Mouse (Mus musculus): ENCODE results near the gene Slc51b. TPM values are rescaled to one million over a fixed set of nuclear protein-coding genes. Genes with fewer than 3 reads are reported as not detected.

Gene Slc51b
- polyA plus RNA-seq (2015; fragmentation: Nextera tagmentation; extraction: Ambion mirVana) = not detected in 2 replicates

DNA sequence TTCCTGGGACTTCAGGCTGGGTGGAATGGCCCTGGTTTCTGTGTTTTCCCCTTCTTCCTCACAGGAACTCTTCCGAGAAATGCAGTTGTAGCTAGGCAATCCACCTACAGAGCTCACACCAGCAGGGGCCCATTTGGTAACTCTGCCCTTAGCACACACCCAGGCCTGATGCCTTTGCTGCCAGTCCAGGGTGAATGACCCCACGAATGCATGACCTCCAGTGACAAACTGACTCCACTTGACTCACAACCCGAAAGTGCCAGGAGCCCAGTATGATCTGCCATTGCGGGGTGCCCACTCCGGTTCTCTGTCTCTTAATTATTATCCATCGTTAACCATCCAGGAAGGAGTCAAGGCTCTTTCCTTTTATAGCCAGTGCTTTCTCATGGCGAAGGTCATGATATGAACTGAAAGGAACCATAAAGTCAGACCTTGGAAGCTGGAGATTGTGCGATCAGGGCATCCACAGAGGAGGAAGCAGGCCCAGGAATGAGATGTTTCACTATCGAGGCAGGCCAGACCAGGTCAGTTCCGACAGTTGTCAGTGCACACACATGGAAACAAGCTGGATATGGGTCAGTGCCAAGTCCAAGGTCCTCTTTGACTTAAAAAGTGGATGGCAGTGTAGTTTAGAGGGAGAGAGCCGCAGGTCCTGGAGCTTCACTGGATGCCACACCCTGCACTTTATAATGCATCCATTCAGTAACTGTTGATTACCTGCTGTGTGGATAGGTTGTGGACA is at the start of gene Slc51b:
Gene Slc51b (minus strand): TSS at position 196 of the 742 bp plus-strand sequence.
- H3K4me2 ChIP-seq (replicated peaks) = no peak within 1 kb of the TSS
- ATAC-seq = no peak
- no peaks in the 10 kb centered on the region for H3K9me3 ChIP-seq
- no peak within 1 kb of the TSS for H3K9ac ChIP-seq (replicated peaks)
- H3K4me1 ChIP-seq (replicated peaks) = no peaks in the 10 kb centered on the region
- 82% methylated on average over 11 of the region's 11 CpGs for WGBS
- H3K4me3 ChIP-seq (replicated peaks) = no peak within 1 kb of the TSS
- H3K27me3 ChIP-seq = no peaks in the 10 kb centered on the region
- no peaks in the 10 kb centered on the region for H3K36me3 ChIP-seq
- H3K27ac ChIP-seq = no peak within 1 kb of the TSS

DNA sequence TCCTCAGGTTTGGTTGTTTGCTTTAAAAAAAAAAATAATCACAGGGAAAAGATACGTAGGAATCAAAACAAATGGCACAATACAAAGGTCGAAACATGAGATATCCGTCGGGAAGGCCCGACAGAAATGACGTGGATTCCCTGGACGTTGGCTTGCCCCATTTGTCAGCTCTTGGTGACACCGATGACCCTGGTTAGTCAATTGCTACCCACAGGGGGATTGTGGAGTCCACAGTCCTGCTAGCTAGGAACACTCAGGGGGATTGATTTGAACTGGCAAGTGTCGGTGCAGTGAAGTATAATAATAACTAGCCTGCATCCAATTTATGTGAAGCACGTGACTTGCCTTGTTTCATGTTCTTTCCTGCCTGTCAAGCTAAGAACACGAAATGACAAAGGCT is 44.9 kb upstream of the Slc51b start:
- 0 out of 2 replicates have a peak overlapping the region, but pooled peaks have one; percentile 20 for H3K27ac ChIP-seq
- no peak for ATAC-seq

DNA sequence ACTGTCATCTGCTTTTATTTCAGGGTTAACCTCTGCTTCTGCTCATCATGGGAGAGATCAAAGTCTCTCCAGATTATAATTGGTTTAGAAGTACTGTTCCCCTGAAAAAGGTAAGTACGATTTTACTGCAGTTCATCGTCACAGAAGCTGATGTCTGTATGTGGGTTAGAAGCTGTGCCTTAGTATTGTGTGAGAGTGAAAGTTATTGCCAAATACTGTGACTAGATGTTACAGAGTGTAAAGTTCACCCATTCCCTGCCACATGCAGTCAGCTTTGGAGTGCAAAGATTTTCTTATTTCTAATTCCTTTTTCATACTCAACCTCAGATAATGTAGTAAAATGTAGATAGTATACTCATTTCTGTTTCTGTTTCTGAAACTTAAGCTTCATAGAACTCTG is 42.5 kb upstream of the Slc51b start:
- Histone ChIP-seq H3K4me1 (replicated peaks) (peaks cover 25% of the 10 kb centered on the region), H3K36me3 (peaks cover 42% of the 10 kb centered on the region), H3K4me3 (replicated peaks) (no peak overlapping the region), H3K4me2 (replicated peaks) (no peak overlapping the region), H3K27ac (no peak overlapping the region), H3K9ac (replicated peaks) (no peak overlapping the region), H3K9me3 (no peaks in the 10 kb centered on the region), H3K27me3 (no peaks in the 10 kb centered on the region)
- WGBS = 99% methylated on average over 2 of the region's 2 CpGs
- ATAC-seq = no peak

More for the DNA sequence above, 44.9 kb upstream of the Slc51b start:
- no peaks in the 10 kb centered on the region for H3K27me3 ChIP-seq
- no peak overlapping the region for H3K9ac ChIP-seq (replicated peaks)
- peaks cover 8% of the 10 kb centered on the region for H3K4me1 ChIP-seq (replicated peaks)
- peaks cover 59% of the 10 kb centered on the region for H3K36me3 ChIP-seq
- WGBS = 65% methylated on average over 11 of the region's 11 CpGs
- no peaks in the 10 kb centered on the region for H3K9me3 ChIP-seq
- H3K4me3 ChIP-seq (replicated peaks) = no peak overlapping the region
- no peak overlapping the region for H3K4me2 ChIP-seq (replicated peaks)

DNA sequence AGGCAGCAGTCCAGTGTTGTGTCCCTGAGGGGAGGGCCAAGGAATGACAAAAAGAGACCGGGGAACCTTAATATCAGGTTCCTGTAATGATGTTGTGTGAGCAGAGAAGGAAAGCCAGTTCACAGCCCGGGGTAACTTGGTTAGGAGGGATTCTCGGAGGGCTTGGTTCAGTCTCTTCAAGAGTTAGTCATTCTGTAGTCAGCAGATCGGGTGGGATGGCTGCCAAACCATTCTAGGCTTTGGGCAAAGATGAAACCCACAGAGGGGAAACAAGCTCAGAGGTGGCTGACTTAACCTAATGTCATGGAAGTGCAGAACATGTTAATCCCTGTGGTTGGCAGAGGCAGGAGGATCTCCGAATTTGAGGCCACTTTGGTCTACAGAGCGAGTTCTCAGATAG is 41.4 kb upstream of the Slc51b start:
- Histone ChIP-seq H3K9ac (replicated peaks) (no peak overlapping the region), H3K4me2 (replicated peaks) (no peak overlapping the region), H3K36me3 (peaks cover 31% of the 10 kb centered on the region), H3K9me3 (no peaks in the 10 kb centered on the region), H3K4me3 (replicated peaks) (no peak overlapping the region), H3K27ac (no peak overlapping the region), H3K4me1 (replicated peaks) (peaks cover 33% of the 10 kb centered on the region), H3K27me3 (no peaks in the 10 kb centered on the region)
- 96% methylated on average over 6 of the region's 6 CpGs for WGBS
- ATAC-seq = no peak

DNA sequence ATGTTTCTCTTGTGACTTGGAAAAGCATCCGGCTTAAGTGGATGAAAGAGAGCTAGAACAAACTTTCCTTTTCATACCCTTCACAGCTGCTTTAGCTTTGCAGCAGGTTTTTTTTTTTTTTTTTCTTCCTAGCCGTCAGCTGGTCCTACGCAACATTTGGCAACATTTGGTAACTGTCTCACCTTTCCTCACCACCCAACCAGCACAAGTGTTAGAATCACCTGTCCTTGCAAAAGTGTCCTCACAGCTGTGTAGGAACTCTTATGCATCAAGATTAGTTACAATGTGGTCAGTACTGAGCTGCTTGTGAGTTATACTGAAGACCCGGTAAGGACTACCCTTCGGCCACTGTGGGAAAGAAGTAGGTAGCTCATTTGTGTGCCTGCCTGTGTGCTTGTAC is 39.8 kb upstream of the Slc51b start:
- 79% methylated on average over 5 of the region's 5 CpGs for WGBS
- no peak for ATAC-seq
- H3K4me3 ChIP-seq (replicated peaks) = no peak overlapping the region

DNA sequence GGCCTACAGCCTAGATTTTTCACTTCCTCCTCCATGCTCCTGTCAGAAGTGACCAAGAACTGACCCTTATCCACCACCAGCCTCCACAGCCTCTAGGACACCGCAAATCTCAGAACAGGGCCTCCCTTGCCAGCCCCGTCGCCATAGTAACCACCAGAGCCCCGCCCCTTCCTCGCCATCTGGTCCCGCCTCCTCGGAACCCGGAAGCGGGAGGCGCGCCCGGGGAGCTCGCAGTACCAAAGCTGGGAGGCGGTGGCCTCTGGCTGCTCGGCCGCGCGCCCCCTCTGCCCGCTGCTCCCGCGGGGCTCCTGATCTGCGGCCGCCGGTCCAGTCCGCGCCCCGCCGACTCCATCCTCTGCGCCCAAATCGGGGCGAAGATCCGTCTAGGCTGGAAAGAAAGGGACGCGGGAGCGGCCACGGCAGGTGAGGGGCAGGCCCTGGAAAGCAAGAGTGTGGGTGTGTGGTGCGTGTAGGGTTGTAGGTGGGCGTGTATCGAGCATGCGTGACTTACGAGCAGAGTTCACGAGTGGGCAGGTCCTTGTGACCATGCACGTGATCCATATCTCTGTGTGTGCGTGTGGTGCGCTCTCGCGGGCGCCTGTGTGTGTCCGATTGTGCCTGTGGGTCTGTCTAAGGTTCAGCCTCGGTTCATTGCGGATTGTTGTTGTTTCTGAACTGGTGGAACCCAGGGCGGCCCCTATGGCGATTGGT is 38.1 kb upstream of the Slc51b start, which contains the start of gene Spg21:
Gene Spg21 (plus strand): TSS at position 216 of the 711 bp plus-strand sequence.
- H3K4me1 ChIP-seq (replicated peaks) = peaks cover 33% of the 10 kb centered on the region
- peak within 1 kb of the TSS; percentile 86 for H3K27ac ChIP-seq
- 1% methylated on average over 53 of the region's 53 CpGs for WGBS
- H3K9ac ChIP-seq (replicated peaks) = peak within 1 kb of the TSS; percentile 82
- peaks cover 10% of the 10 kb centered on the region for H3K36me3 ChIP-seq
- peak within 1 kb of the TSS; percentile 69 for H3K4me2 ChIP-seq (replicated peaks)
- H3K9me3 ChIP-seq = no peaks in the 10 kb centered on the region
- H3K4me3 ChIP-seq (replicated peaks) = peak within 1 kb of the TSS; percentile 72
- H3K27me3 ChIP-seq = no peaks in the 10 kb centered on the region
- peak; percentile 97 for ATAC-seq

More for the DNA sequence above, 39.8 kb upstream of the Slc51b start:
- Histone ChIP-seq H3K36me3 (peaks cover 23% of the 10 kb centered on the region), H3K4me2 (replicated peaks) (0 out of 2 replicates have a peak overlapping the region, but pooled peaks have one; percentile 69), H3K9me3 (no peaks in the 10 kb centered on the region), H3K27me3 (no peaks in the 10 kb centered on the region), H3K4me1 (replicated peaks) (peaks cover 33% of the 10 kb centered on the region), H3K27ac (no peak overlapping the region), H3K9ac (replicated peaks) (0 out of 2 replicates have a peak overlapping the region, but pooled peaks have one; percentile 36)

DNA sequence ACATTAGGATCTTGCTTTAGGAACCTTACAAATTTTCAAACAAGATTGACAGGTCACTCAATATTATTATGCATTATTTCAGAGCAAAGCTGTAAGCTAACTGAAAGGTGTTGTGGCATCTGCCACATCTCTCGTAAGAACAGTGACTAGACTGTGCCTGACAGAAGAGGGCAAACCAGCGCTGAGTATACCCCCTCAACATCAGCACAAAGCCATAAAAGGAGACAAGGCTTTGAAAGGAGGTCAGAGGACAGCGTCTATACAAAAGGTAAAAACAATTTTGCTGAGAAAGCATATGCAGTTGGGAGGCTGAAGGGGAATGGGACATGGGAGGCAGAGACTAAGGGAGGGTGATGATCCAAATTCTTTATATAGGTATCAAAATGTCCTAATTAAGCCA is 37.4 kb upstream of the Slc51b start:
- Histone ChIP-seq H3K27me3 (no peaks in the 10 kb centered on the region), H3K4me2 (replicated peaks) (peak overlapping the region; percentile 69), H3K9ac (replicated peaks) (peak overlapping the region; percentile 51), H3K9me3 (no peaks in the 10 kb centered on the region), H3K36me3 (peaks cover 3% of the 10 kb centered on the region), H3K4me1 (replicated peaks) (peaks cover 33% of the 10 kb centered on the region), H3K4me3 (replicated peaks) (peak overlapping the region; percentile 72), H3K27ac (peak overlapping the region; percentile 86)
- ATAC-seq = peak; percentile 54; the same call in 1 of the 2 replicates
- WGBS = 37% methylated on average over 3 of the region's 3 CpGs

DNA sequence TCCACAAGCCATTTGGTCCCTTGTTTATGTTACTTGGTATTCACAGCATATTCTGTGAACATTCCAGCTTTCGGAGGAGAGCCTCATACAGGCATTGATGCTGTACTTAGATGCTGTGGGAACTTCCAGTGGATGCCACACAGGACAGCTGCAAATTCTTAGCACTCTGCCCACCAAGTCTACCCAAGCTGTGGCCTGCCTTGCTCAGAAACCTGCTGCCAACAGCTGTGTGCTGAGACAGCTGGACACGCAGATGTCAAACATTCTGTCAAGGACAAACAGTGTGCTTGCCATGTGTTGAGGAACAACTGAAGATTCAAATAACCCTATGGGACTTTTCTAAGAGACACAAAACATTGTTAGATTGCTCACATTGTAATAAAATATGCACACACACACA is 36.2 kb upstream of the Slc51b start:
- Histone ChIP-seq H3K27ac (no peak overlapping the region), H3K4me1 (replicated peaks) (peaks cover 33% of the 10 kb centered on the region), H3K36me3 (0 out of 2 replicates have a peak, but pooled peaks cover under 1% of the 10 kb centered on the region), H3K27me3 (no peaks in the 10 kb centered on the region), H3K4me3 (replicated peaks) (no peak overlapping the region), H3K9ac (replicated peaks) (no peak overlapping the region), H3K4me2 (replicated peaks) (no peak overlapping the region), H3K9me3 (no peaks in the 10 kb centered on the region)
- ATAC-seq = no peak
- whole genome bisulfite sequencing = 94% methylated on average over 2 of the region's 2 CpGs

DNA sequence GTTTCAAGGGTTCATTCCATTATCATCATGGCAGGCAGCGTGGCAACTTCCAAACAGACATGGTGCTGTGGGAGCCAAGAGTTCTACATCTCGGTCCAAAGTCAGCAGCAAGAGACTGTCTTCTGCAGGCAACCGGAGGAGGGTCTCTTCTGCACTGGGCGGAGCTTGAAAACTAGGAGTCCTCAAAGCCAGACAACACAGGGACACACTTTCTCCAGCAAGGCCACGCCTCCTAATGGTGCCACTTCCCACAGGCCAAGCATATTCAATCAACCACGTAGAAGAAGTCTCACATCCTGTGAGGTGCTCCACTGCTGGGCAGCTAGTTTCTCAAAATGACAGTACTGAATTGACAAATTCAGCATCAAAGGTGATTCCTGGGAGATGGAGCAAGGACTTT is 25.2 kb upstream of the Slc51b start:
- 91% methylated on average over 6 of the region's 6 CpGs for WGBS
- no peak overlapping the region for H3K27ac ChIP-seq
- no peak overlapping the region for H3K4me3 ChIP-seq (replicated peaks)
- H3K4me1 ChIP-seq (replicated peaks) = no peaks in the 10 kb centered on the region
- H3K9me3 ChIP-seq = no peaks in the 10 kb centered on the region
- H3K4me2 ChIP-seq (replicated peaks) = no peak overlapping the region
- H3K27me3 ChIP-seq = no peaks in the 10 kb centered on the region
- no peak for ATAC-seq
- H3K9ac ChIP-seq (replicated peaks) = no peak overlapping the region
- peaks cover 84% of the 10 kb centered on the region for H3K36me3 ChIP-seq

DNA sequence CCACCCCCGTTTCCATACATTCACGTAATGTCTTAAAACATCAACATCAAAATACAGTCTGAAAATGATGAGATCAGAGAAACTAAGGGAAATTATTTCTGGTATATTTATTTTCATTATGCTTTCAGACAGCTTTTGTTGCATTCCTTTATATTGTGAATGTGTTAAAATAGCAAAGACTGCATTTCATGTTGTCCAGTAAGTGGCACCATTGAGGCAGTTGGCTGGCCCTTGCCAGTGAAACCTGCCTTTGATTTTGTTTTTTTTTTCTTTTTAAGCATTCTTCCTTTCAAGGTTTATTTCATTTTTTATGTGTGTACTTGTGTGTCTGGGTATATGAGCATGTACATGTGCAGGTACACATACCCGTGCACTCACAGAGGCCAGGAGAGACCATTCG is 21.9 kb upstream of the Slc51b start:
- no peak overlapping the region for H3K4me3 ChIP-seq (replicated peaks)
- H3K36me3 ChIP-seq = peaks cover 78% of the 10 kb centered on the region
- ATAC-seq = no peak
- H3K4me2 ChIP-seq (replicated peaks) = no peak overlapping the region
- no peak overlapping the region for H3K27ac ChIP-seq
- H3K9me3 ChIP-seq = no peaks in the 10 kb centered on the region
- no peaks in the 10 kb centered on the region for H3K27me3 ChIP-seq
- H3K9ac ChIP-seq (replicated peaks) = no peak overlapping the region
- 94% methylated on average over 4 of the region's 4 CpGs for WGBS
- no peaks in the 10 kb centered on the region for H3K4me1 ChIP-seq (replicated peaks)

DNA sequence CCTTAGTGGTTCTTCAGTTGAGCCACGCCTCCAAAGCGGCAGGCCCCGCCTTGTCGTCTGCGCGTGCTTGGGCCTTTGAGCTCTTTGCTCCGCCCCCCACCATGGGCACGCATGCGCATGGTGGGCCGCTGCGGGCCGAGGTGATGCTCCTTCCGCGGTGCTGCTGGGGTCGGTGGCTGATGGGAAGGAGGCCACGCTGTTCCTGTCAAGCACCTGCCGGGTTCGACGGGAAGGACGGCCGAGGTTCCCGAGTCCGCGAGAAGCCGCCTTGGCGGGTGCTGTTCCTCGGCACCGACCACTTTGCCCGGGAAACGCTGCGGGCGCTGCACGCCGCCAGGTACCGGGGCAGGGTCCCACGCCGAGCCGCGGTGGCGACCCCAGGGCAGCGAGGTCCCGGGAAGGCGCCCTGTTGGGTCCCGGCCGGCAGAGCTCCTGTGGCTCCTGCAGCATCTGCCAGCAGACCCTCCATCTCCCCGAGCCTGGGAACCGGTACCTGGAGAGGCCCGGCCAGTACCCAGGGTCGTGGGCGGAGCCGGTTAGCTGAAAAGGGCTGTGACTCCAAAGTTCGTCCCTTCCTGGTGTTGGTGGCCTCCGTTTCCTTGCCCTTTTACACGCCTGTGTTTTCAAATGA is 13.0 kb upstream of the Slc51b start, which contains the start of gene Mtfmt:
Gene Mtfmt (plus strand): TSS at position 112 of the 631 bp plus-strand sequence.
- H3K4me3 ChIP-seq (replicated peaks) = peak within 1 kb of the TSS; percentile 88
- peaks cover 10% of the 10 kb centered on the region for H3K4me1 ChIP-seq (replicated peaks)
- no peaks in the 10 kb centered on the region for H3K27me3 ChIP-seq
- no peaks in the 10 kb centered on the region for H3K9me3 ChIP-seq
- peak within 1 kb of the TSS; percentile 87 for H3K9ac ChIP-seq (replicated peaks)
- H3K27ac ChIP-seq = peak within 1 kb of the TSS; percentile 57
- 0% methylated on average over 54 of the region's 54 CpGs for WGBS
- peak; percentile 93 for ATAC-seq
- peak within 1 kb of the TSS; percentile 63 for H3K4me2 ChIP-seq (replicated peaks)
- peaks cover 15% of the 10 kb centered on the region for H3K36me3 ChIP-seq

DNA sequence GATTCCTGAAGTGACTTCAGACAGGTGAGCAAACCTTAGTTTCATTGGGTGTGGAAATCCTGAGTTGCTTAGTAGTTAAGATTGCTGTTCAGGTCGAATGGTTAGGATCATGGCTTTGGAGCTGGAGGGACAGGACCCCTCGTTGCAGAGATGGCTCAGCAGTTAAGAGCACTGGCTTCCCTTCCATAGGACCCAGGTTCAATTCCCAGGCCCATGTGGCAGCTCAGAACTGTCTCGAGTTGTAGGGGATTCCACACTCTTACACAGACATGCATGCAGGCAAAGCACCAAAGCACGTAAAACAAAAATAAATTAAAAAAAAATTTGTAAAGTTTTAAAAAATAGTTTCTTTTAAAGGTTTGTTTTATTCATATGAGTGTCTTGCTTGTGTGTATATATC is 12.5 kb upstream of the Slc51b start:
- peaks cover 10% of the 10 kb centered on the region for H3K4me1 ChIP-seq (replicated peaks)
- 69% methylated on average over 4 of the region's 4 CpGs for WGBS
- no peak overlapping the region for H3K27ac ChIP-seq
- ATAC-seq = peak; percentile 43; the same call in 1 of the 2 replicates
- no peak overlapping the region for H3K9ac ChIP-seq (replicated peaks)
- H3K36me3 ChIP-seq = peaks cover 10% of the 10 kb centered on the region
- H3K27me3 ChIP-seq = no peaks in the 10 kb centered on the region
- H3K9me3 ChIP-seq = no peaks in the 10 kb centered on the region
- H3K4me2 ChIP-seq (replicated peaks) = no peak overlapping the region
- no peak overlapping the region for H3K4me3 ChIP-seq (replicated peaks)
